Mouse (Mus musculus): ENCODE results near the gene Lrrc75b.

DNA sequence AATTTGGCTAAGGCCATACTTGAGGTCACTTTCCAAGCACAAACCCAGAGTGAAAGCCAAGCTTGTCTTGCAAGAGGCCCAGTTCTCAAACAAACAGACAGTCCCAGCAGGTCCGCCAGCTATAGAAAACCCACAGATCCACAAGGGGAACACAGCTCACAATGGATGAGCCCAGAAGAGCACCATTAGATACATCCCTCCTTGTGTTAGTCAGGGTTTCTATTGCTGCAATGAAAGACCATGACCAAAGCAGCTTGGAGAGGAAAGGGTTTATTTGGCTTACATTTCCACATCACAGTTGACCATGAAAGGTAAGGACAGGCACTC, 26.4 kb upstream of the Lrrc75b start:
- TF ChIP-seq CTCF (IDR thresholded peaks at IDR 0.05 in 2 of 3, conservative IDR thresholded peaks at IDR 0.05 in 1 of 3; ENCODE audit: control insufficient read depth in 1 of 3, insufficient read depth in 1 of 3, low read depth in 2 of 3, low read length in 3 of 3, poor library complexity in 1 of 3, severe bottlenecking in 1 of 3): no peak
- no peak for TF ChIP-seq CHD2 (IDR thresholded peaks at IDR 0.05; ENCODE audit: low read length)
- TF ChIP-seq ZC3H11A (IDR thresholded peaks at IDR 0.05; ENCODE audit: low read depth, low read length): no peak
- TF ChIP-seq RCOR1 (IDR thresholded peaks at IDR 0.05; ENCODE audit: low read depth, low read length): no peak
- TF ChIP-seq NELFE (IDR thresholded peaks at IDR 0.05; ENCODE audit: low read depth, low read length): no peak
- no peak for TF ChIP-seq ZKSCAN1 (IDR thresholded peaks at IDR 0.05; ENCODE audit: low read depth, low read length)
- no peak for TF ChIP-seq E2F4 (IDR thresholded peaks at IDR 0.05; ENCODE audit: borderline replicate concordance, low read depth, low read length)
- TF ChIP-seq SMC3 (IDR thresholded peaks at IDR 0.05; ENCODE audit: low read depth, low read length): no peak
- TF ChIP-seq SIN3A (IDR thresholded peaks at IDR 0.05; ENCODE audit: low read length): no peak
- no peak for TF ChIP-seq TBP (IDR thresholded peaks at IDR 0.05; ENCODE audit: low read depth, low read length)
- no peak for TF ChIP-seq BHLHE40 (IDR thresholded peaks at IDR 0.05; ENCODE audit: borderline replicate concordance, low read depth, low read length)
- no peak for TF ChIP-seq POLR2AphosphoS2 (IDR thresholded peaks at IDR 0.05; ENCODE audit: low read length)
- no peak for TF ChIP-seq POLR2AphosphoS5 (IDR thresholded peaks at IDR 0.05; ENCODE audit: borderline replicate concordance, low read depth, low read length)
